Mouse (Mus musculus) c-Kit-negative CD71-positive TER-119-positive erythroid progenitor cells, embryonic 14.5 days (primary cell): ENCODE measurements around the gene Gm7075.
"Not testable (repeated sequence)": the region's sequence is repeated elsewhere in the genome, so short reads cannot be mapped to it uniquely, and the experiment has no call there.

Source experiments
- DNase-seq: peaks from one replicate; pipeline ENCODE4 v3.0.0-alpha.2; 2013; ENCODE audit warnings: low read depth, low spot score

Gm7075 gene

DNA sequence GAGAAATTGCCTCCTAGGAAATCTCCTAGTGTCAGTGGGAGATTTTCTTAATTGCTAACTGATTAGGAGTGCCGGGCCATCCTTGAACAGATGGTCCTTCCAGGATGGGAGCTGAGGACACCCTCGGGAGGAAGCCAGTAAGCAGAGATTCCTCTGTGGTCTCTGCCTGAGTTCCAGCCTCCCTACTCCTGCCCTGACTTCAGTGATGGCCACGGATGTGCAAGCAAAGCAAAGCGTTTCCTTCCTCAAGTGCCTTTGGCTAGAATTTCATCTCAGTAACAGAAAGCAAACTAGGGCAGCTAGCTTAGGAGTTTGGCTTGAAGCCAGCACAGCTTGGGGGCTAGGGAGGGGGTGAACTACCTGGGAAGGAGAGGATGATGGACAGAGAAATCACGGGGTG, 4.5 kb downstream of the Gm7075 start:
- no peak for DNase-seq

DNA sequence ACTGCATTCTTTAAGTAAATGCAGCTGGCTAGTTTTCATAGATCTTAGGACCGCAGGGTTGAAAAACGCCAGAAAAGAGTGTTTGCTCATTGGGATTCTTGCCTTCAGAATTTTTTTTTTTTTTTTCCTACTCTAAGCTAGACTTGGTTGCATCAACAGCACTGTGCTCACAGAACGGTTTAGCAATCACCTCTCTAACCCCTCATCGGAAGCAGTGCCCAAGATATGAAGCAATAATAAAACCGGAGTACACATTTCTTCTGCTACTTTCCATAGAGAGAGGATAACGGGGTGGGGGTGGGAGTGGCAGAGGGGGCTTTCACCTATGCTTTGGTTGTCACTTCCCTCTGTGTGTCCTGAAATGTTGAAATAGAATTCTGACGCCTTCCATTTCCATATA, 5.7 kb downstream of the Gm7075 start:
- no peak for DNase-seq

- no peak for DNase-seq
Measured at GRCm38 (mm10) chr10:63415287-63415686, 6.3 kb downstream of the Gm7075 start.

GRCm38 (mm10) chr10:63412756-63413155, 8.8 kb downstream of the Gm7075 start:
- DNase-seq = no peak

GRCm38 (mm10) chr10:63411674-63412073, 9.9 kb downstream of the Gm7075 start:
- DNase-seq = not testable (repeated sequence)

DNA sequence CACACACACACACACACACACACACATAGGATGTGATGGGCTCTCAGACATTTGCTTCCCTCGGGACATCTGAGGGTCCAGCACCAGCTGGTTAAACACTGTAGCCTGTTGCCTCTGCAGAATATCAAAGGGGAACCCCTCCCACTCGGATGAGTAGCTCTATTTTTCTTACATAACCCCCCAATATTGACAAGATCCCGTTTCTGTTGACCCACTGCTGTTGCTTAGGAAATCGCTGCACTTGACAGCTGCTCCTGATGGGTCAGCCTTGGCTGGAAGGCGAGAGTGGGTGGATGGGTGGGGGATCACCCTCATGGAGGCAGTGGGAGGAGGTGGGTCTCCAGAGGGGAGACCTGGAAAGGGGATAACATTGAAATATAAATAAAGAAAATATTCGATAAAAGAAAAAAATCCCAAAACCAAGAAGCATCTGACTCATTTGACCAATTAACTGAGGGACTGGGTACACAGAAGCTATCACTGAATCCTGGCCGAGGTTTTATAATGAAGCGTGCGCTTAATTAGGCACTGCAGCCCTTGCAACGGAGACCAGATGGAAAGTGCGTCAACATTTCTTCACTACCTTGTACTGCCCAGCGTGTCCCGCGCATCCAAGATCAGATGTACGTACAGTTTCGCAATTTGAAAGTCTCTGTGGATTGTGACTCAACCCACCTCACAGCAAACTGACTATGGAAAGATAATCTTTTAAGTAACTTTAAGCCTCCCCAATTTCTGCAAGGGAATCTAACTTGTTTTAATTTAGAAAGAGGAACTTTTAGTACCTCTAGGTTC, 11.2 kb downstream of the Gm7075 start:
- DNase-seq = no peak

DNA sequence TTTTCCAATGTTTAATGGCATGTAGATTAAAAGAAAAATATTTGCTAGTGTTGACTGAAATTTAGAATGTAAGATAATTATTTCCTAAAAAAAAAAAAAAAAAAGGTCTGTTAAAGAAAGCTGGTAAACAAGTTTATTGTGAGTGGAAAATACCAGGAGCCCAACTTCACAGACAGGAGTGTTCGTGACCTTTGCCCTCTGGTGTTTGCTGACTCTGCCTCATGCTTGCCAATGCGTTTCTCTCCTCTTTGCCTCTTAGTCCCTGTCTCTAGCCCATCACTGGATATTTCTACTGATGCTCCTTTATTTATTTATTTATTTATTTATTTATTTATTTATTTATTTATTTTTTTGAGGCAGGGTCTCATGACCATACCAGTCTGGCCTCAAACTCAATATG, 18.0 kb downstream of the Gm7075 start:
- DNase-seq = no peak

DNA sequence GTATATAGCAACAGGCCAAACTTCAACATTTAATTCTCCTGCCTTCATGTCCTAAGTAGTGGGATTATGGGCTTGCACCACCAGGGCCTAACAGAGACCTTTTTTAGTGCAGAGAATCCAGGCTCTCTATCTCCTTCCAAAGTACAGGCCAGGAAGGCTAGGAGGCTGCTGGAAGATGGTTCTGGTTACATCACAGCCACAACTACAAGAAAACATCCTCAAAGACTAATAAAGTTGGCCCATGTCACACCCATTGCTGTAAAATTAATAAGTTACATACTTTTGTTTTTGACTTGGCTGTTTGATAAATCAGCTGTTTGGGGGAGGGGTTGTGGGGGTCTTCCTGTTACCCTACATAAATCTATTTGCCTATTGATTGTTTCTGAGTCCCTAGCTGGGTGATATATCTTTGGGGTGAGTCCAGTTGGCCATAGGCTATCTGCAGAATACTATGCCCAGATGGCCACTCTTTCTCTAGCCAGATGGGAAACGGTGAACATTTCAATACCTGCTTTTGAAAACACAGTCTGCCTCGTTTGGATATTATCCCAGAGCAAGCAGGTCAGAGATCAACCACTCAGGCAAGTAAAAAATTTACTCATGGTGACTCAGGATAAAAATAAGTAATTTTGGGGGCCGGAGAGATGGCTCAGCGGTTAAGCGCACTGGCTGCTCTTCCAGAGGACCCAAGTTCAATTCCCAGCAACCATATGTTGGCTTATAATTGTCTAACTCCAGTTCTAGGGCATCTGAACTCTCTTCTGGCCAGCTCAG, 18.7 kb downstream of the Gm7075 start:
- no peak for DNase-seq

DNA sequence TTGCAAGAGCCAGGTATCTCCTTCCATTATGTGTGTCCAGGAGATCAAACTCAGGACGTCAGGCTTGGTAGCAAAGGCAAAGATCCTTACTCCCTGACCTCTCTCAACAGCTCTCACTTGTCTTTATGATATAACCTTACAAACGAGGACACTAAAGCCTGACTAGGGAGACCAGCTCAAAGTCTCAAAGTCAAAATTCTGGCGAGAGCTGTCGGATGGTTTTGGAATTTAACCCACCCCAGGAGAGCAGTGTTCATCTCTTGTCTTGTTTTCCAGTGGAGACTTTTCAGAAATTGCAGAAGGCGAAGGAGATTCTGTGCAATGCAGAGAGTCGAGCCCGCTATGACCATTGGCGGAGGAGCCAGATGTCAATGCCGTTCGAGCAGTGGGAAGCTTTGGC, 24.6 kb downstream of the Gm7075 start:
- DNase-seq = no peak

- DNase-seq = no peak
Measured at GRCm38 (mm10) chr10:63388948-63389347, 32.6 kb downstream of the Gm7075 start.

DNA sequence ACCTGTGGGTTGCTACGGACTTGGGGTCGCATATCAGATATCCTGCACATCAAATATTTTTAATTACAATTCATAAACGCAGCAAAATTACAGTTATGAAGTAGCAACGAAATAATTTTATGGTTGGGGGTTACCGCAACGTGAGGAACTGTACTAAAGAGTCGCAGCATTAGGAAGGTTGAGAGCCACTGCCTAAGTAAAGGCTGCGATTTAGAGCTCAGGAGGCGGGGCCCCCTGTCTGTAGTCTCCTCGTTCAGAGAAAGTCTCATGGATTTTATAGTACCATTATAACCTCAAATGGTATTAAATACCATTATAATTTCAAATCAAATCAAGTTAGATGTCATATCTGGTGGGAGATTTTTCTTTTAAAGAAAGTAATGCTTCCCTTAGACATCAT, 34.6 kb downstream of the Gm7075 start:
- DNase-seq = no peak

DNA sequence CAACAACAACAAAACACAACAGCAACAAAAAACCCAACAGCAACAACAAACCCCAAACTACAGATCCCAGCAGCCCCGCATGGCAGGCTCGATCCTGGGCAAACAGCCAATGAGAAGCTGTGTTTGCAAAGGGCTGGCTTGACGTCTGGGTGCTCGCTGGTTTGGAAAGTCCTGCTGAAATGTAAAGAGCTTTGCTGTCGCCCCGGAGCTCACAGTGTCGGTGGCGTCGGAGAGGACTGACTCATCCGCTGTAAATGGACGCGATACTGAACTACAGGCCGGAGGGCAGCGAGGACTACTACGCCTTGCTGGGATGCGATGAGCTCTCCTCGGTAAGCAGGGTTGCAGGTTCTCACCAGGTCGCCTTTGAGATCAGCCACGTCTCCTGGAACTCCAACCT, 35.1 kb downstream of the Gm7075 start:
- peak; percentile 57 for DNase-seq

DNA sequence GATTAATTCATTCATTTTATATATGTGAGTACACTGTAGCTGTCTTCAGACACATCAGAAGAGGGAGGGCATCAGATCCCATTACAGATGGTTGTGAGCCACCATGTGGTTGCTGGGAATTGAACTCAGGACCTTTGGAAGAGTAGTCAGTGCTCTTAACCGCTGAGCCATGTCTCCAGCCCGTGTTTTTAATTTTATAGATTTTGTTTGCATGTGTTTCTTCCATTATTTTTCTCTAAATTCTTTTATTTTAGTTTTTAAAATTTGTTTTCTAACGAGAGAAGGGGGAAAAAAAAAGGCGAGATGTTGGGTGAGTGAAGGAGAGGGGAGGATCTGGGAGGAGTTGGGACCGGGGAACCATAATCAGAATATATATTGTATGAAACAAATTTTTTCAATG, 35.7 kb downstream of the Gm7075 start:
- not testable (repeated sequence) for DNase-seq

- DNase-seq = peak; percentile 92
Measured at GRCm38 (mm10) chr10:63382372-63383279, 39.0 kb downstream of the Gm7075 start, which contains the start of gene Dnajc12. TSS of gene Dnajc12 (plus strand) at chr10:63382443.

DNA sequence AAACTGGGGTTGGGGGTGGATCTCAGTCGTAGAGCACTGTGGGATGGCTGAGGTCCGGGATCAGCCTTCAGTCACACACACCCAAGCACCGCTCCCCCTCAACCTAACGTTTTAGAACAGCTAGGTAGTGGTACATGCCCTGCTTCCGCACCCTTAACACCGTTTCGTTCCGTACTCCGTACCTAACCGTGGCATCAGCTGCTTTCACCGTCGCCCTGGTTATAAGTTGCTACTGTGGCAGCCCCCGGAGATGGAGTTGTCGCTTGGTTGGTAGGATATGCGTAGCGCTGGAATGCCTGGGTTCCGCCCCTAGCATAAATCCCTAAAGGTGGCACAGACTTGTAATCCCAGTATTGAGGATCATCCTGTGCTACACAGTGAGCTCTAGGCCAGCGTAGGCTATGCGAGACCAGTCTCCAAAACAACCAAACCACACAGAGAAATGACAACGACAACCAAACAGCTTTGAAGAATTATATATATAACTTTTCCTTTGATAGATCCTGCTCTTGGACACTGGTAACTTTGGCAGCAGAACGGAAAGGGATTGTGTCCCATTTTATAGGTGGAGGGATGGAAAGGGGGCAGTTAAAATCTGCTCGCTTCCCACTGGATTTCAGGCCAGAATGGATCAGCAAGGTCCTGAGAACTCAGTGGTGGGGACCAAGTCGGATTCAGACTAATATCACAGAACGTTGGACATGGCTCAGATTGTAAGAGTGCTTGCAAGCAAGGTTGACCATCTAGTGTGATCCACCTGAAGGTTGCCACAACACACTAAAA, 39.9 kb downstream of the Gm7075 start, which contains the start of gene Sirt1:
TSS of gene Sirt1 (minus strand) at position 207 of the 783 bp plus-strand sequence.
- DNase-seq = no peak

- no peak for DNase-seq
Measured at GRCm38 (mm10) chr10:63378948-63379680, 42.5 kb downstream of the Gm7075 start.

GRCm38 (mm10) chr10:63377468-63377867, 44.1 kb downstream of the Gm7075 start:
- DNase-seq = peak; percentile 65

DNA sequence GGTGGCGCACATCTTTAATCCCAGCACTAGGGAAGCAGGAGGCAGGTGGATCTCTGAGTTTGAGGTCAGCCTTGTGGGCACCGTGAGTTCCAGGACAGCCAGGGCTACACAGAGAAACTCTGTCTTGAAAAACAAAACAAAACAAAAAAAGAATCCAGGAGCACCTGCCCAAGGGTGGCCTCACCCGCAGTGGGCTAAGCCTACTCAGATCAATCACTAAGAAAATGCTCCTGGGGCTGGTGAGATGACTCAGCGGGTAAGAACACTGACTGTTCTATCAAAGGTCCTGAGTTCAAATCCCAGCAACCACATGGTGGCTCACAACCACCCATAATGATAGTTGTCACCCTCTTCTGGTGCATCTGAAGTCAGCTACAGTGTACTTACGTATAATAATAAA, 45.3 kb downstream of the Gm7075 start:
- DNase-seq = no peak
